Mouse (Mus musculus) ES-Bruce4 (cell line): ENCODE measurements at regions not wholly inside any gene's neighbourhood (a gene's known extent, or its start where the extent isn't known, plus 50 kb on each side); places are given as distances from the start of the nearest gene placed in this dataset.

Source experiments
- CTCF ChIP-seq: IDR thresholded peaks from one replicate; pipeline ENCODE4 v1.8.1; 2011; ENCODE audit warnings: low read depth, low read length
- EP300 ChIP-seq: IDR thresholded peaks from 2 replicates; pipeline ENCODE4 v1.6.1; 2011; ENCODE audit warnings: low read depth, low read length; ENCODE audit not compliant: insufficient read depth
- POLR2A ChIP-seq: IDR thresholded peaks from one replicate; pipeline ENCODE4 v1.8.1; 2011; ENCODE audit warnings: low read length; ENCODE audit not compliant: insufficient read depth

GRCm38 (mm10) chr1:157707256-157707655 is 200.7 kb downstream of the Sec16b start:
- TF ChIP-seq CTCF (no peak), POLR2A (no peak), EP300 (no peak)
